Mouse (Mus musculus): Measurements from ENCODE around the gene Tspan18. TPM values are rescaled to one million over a fixed set of nuclear protein-coding genes. Genes with fewer than 3 reads are reported as not detected.

The Tspan18 gene
- polyA plus RNA-seq, 1 experiment from 2014 or later: 47.9 TPM

GRCm38 (mm10) chr2:93365411-93365810 is 31.1 kb upstream of the Tspan18 start:
- Histone ChIP-seq H3K27me3 (ENCODE audit: control insufficient read depth, insufficient read depth, low read length) (no peaks in the 10 kb centered on the region), H3K36me3 (ENCODE audit: control insufficient read depth, insufficient read depth, low read length) (no peaks in the 10 kb centered on the region)

GRCm38 (mm10) chr2:93364951-93365350 is 30.6 kb upstream of the Tspan18 start:
- Histone ChIP-seq H3K9ac (ENCODE audit: low read length) (no peak overlapping the region), H3K27ac (ENCODE audit: low read depth, low read length) (no peak overlapping the region), H3K4me1 (ENCODE audit: control insufficient read depth, insufficient read depth, low read length) (peaks cover 8% of the 10 kb centered on the region), H3K4me2 (no peak overlapping the region), H3K36me3 (ENCODE audit: control insufficient read depth, insufficient read depth, low read length) (no peaks in the 10 kb centered on the region), H3K4me3 (ENCODE audit: low read depth, low read length) (no peak overlapping the region), H3K27me3 (ENCODE audit: control insufficient read depth, insufficient read depth, low read length) (no peaks in the 10 kb centered on the region), H3K9me3 (ENCODE audit: control insufficient read depth, low read length) (no peaks in the 10 kb centered on the region)
- ATAC-seq (ENCODE audit: low FRiP score) (no peak), DNase-seq (ENCODE audit: low spot score, missing footprints) (no peak)
- WGBS: 68% methylated on average over 2 of the region's 2 CpGs

More at GRCm38 (mm10) chr2:93365411-93365810, 31.1 kb upstream of the Tspan18 start:
- H3K4me1 ChIP-seq (ENCODE audit: control insufficient read depth, insufficient read depth, low read length): peaks cover 8% of the 10 kb centered on the region
- no peak overlapping the region for H3K9ac ChIP-seq (ENCODE audit: low read length)
- no peak overlapping the region for H3K4me3 ChIP-seq (ENCODE audit: low read depth, low read length)
- H3K27ac ChIP-seq (ENCODE audit: low read depth, low read length): no peak overlapping the region
- DNase-seq (ENCODE audit: low spot score, missing footprints): no peak
- 73% methylated on average over 9 of the region's 9 CpGs for WGBS
- H3K4me2 ChIP-seq: no peak overlapping the region
- no peaks in the 10 kb centered on the region for H3K9me3 ChIP-seq (ENCODE audit: control insufficient read depth, low read length)
- no peak for ATAC-seq (ENCODE audit: low FRiP score)

GRCm38 (mm10) chr2:93361454-93361853 is 27.1 kb upstream of the Tspan18 start:
- Histone ChIP-seq H3K36me3 (ENCODE audit: control insufficient read depth, insufficient read depth, low read length) (no peaks in the 10 kb centered on the region), H3K9me3 (ENCODE audit: control insufficient read depth, low read length) (no peaks in the 10 kb centered on the region), H3K27me3 (ENCODE audit: control insufficient read depth, insufficient read depth, low read length) (no peaks in the 10 kb centered on the region), H3K4me3 (ENCODE audit: low read depth, low read length) (no peak overlapping the region), H3K4me1 (ENCODE audit: control insufficient read depth, insufficient read depth, low read length) (no peaks in the 10 kb centered on the region), H3K4me2 (no peak overlapping the region), H3K27ac (ENCODE audit: low read depth, low read length) (no peak overlapping the region), H3K9ac (ENCODE audit: low read length) (no peak overlapping the region)
- 39% methylated on average over 5 of the region's 5 CpGs for WGBS
- DNase-seq (ENCODE audit: low spot score, missing footprints) (no peak), ATAC-seq (ENCODE audit: low FRiP score) (no peak)

GRCm38 (mm10) chr2:93360310-93360709 is 26.0 kb upstream of the Tspan18 start:
- H3K36me3 ChIP-seq (ENCODE audit: control insufficient read depth, insufficient read depth, low read length): no peaks in the 10 kb centered on the region

GRCm38 (mm10) chr2:93357391-93357790 is 23.1 kb upstream of the Tspan18 start:
- no peak for ATAC-seq (ENCODE audit: low FRiP score)
- Histone ChIP-seq H3K4me3 (ENCODE audit: low read depth, low read length) (no peak overlapping the region), H3K27me3 (ENCODE audit: control insufficient read depth, insufficient read depth, low read length) (no peaks in the 10 kb centered on the region), H3K4me1 (ENCODE audit: control insufficient read depth, insufficient read depth, low read length) (no peaks in the 10 kb centered on the region), H3K27ac (ENCODE audit: low read depth, low read length) (no peak overlapping the region), H3K9me3 (ENCODE audit: control insufficient read depth, low read length) (no peaks in the 10 kb centered on the region), H3K4me2 (no peak overlapping the region), H3K36me3 (ENCODE audit: control insufficient read depth, insufficient read depth, low read length) (no peaks in the 10 kb centered on the region), H3K9ac (ENCODE audit: low read length) (no peak overlapping the region)
- no peak for DNase-seq (ENCODE audit: low spot score, missing footprints)
- WGBS: 56% methylated on average over 2 of the region's 2 CpGs

More at GRCm38 (mm10) chr2:93360310-93360709, 26.0 kb upstream of the Tspan18 start:
- no peaks in the 10 kb centered on the region for H3K27me3 ChIP-seq (ENCODE audit: control insufficient read depth, insufficient read depth, low read length)
- H3K9ac ChIP-seq (ENCODE audit: low read length): no peak overlapping the region
- H3K27ac ChIP-seq (ENCODE audit: low read depth, low read length): no peak overlapping the region
- H3K4me2 ChIP-seq: no peak overlapping the region
- no peaks in the 10 kb centered on the region for H3K9me3 ChIP-seq (ENCODE audit: control insufficient read depth, low read length)
- no peak for DNase-seq (ENCODE audit: low spot score, missing footprints)
- 91% methylated on average over 6 of the region's 6 CpGs for WGBS
- no peak overlapping the region for H3K4me3 ChIP-seq (ENCODE audit: low read depth, low read length)
- no peak for ATAC-seq (ENCODE audit: low FRiP score)
- no peaks in the 10 kb centered on the region for H3K4me1 ChIP-seq (ENCODE audit: control insufficient read depth, insufficient read depth, low read length)

GRCm38 (mm10) chr2:93355845-93356244 is 21.5 kb upstream of the Tspan18 start:
- 64% methylated on average over 7 of the region's 7 CpGs for WGBS
- no peak overlapping the region for H3K9ac ChIP-seq (ENCODE audit: low read length)
- ATAC-seq (ENCODE audit: low FRiP score) (no peak), DNase-seq (ENCODE audit: low spot score, missing footprints) (no peak)
- H3K27ac ChIP-seq (ENCODE audit: low read depth, low read length): no peak overlapping the region
- H3K4me2 ChIP-seq: no peak overlapping the region
- no peak overlapping the region for H3K4me3 ChIP-seq (ENCODE audit: low read depth, low read length)
- no peaks in the 10 kb centered on the region for H3K27me3 ChIP-seq (ENCODE audit: control insufficient read depth, insufficient read depth, low read length)
- H3K4me1 ChIP-seq (ENCODE audit: control insufficient read depth, insufficient read depth, low read length): no peaks in the 10 kb centered on the region
- H3K9me3 ChIP-seq (ENCODE audit: control insufficient read depth, low read length): no peaks in the 10 kb centered on the region
- no peaks in the 10 kb centered on the region for H3K36me3 ChIP-seq (ENCODE audit: control insufficient read depth, insufficient read depth, low read length)

GRCm38 (mm10) chr2:93354621-93355020 is 20.3 kb upstream of the Tspan18 start:
- Histone ChIP-seq H3K4me3 (ENCODE audit: low read depth, low read length) (no peak overlapping the region), H3K4me1 (ENCODE audit: control insufficient read depth, insufficient read depth, low read length) (no peaks in the 10 kb centered on the region), H3K9ac (ENCODE audit: low read length) (no peak overlapping the region), H3K36me3 (ENCODE audit: control insufficient read depth, insufficient read depth, low read length) (no peaks in the 10 kb centered on the region), H3K27ac (ENCODE audit: low read depth, low read length) (no peak overlapping the region), H3K27me3 (ENCODE audit: control insufficient read depth, insufficient read depth, low read length) (no peaks in the 10 kb centered on the region), H3K9me3 (ENCODE audit: control insufficient read depth, low read length) (no peaks in the 10 kb centered on the region), H3K4me2 (no peak overlapping the region)
- ATAC-seq (ENCODE audit: low FRiP score) (no peak), DNase-seq (ENCODE audit: low spot score, missing footprints) (no peak)
- WGBS: 88% methylated on average over 1 of the region's 1 CpGs

GRCm38 (mm10) chr2:93353725-93354124 is 19.4 kb upstream of the Tspan18 start:
- H3K4me1 ChIP-seq (ENCODE audit: control insufficient read depth, insufficient read depth, low read length): no peaks in the 10 kb centered on the region
- H3K27ac ChIP-seq (ENCODE audit: low read depth, low read length): no peak overlapping the region
- DNase-seq (ENCODE audit: low spot score, missing footprints): no peak
- ATAC-seq (ENCODE audit: low FRiP score): peak; percentile 58; the same call in 1 of the 2 replicates
- no peaks in the 10 kb centered on the region for H3K9me3 ChIP-seq (ENCODE audit: control insufficient read depth, low read length)
- 77% methylated on average over 4 of the region's 4 CpGs for WGBS
- no peak overlapping the region for H3K4me3 ChIP-seq (ENCODE audit: low read depth, low read length)
- H3K9ac ChIP-seq (ENCODE audit: low read length): no peak overlapping the region
- no peaks in the 10 kb centered on the region for H3K36me3 ChIP-seq (ENCODE audit: control insufficient read depth, insufficient read depth, low read length)
- no peak overlapping the region for H3K4me2 ChIP-seq
- H3K27me3 ChIP-seq (ENCODE audit: control insufficient read depth, insufficient read depth, low read length): no peaks in the 10 kb centered on the region

- whole genome bisulfite sequencing: 84% methylated on average over 8 of the region's 8 CpGs
- no peaks in the 10 kb centered on the region for H3K4me1 ChIP-seq (ENCODE audit: control insufficient read depth, insufficient read depth, low read length)
- ATAC-seq (ENCODE audit: low FRiP score) (no peak), DNase-seq (ENCODE audit: low spot score, missing footprints) (no peak)
- H3K9ac ChIP-seq (ENCODE audit: low read length): no peak overlapping the region
- no peak overlapping the region for H3K4me2 ChIP-seq
- H3K9me3 ChIP-seq (ENCODE audit: control insufficient read depth, low read length): no peaks in the 10 kb centered on the region
- no peak overlapping the region for H3K4me3 ChIP-seq (ENCODE audit: low read depth, low read length)
- H3K27ac ChIP-seq (ENCODE audit: low read depth, low read length): 0 out of 2 replicates have a peak overlapping the region, but pooled peaks have one; percentile 14
- H3K27me3 ChIP-seq (ENCODE audit: control insufficient read depth, insufficient read depth, low read length): no peaks in the 10 kb centered on the region
- H3K36me3 ChIP-seq (ENCODE audit: control insufficient read depth, insufficient read depth, low read length): no peaks in the 10 kb centered on the region
Measured at GRCm38 (mm10) chr2:93352915-93353685, 18.8 kb upstream of the Tspan18 start.

Data from midbrain, embryonic 11.5 days (tissue).